Mouse (Mus musculus): ENCODE results near the gene Serpinh1. TPM values are rescaled to one million over a fixed set of nuclear protein-coding genes. Genes with fewer than 3 reads are reported as not detected.
A peak's percentile ranks its signal among the peaks of the same experiment; 100 is the strongest.
"Not testable (repeated sequence)": the region's sequence is repeated elsewhere in the genome, so short reads cannot be mapped to it uniquely, and the experiment has no call there.

The Serpinh1 gene
- total RNA-seq, 4 experiments from 2014 or later, result 16.8 to 24.1 (median 21.3) TPM

GRCm38 (mm10) chr7:99374325-99374724 is 21.3 kb upstream of the Serpinh1 start:
- not testable (repeated sequence) for DNase-seq (ENCODE audit: low spot score in 2 of 2)

GRCm38 (mm10) chr7:99366716-99367115 is 13.7 kb upstream of the Serpinh1 start:
- DNase-seq (ENCODE audit: low spot score in 2 of 2), result no peak

GRCm38 (mm10) chr7:99365069-99365468 is 12.0 kb upstream of the Serpinh1 start:
- DNase-seq (ENCODE audit: low spot score in 2 of 2), result peak in 1 of 2 experiments; percentile 73

- DNase-seq (ENCODE audit: low spot score in 2 of 2), result no peak
Measured at GRCm38 (mm10) chr7:99362137-99362536, 9.1 kb upstream of the Serpinh1 start.

- DNase-seq (ENCODE audit: low spot score in 2 of 2), result no peak
Measured at GRCm38 (mm10) chr7:99360803-99361414, 7.9 kb upstream of the Serpinh1 start.

GRCm38 (mm10) chr7:99360021-99360802 is 7.2 kb upstream of the Serpinh1 start:
- peak; percentile 65 to 76 for DNase-seq (ENCODE audit: low spot score in 2 of 2)

- DNase-seq (ENCODE audit: low spot score in 2 of 2), result no peak
Measured at GRCm38 (mm10) chr7:99358371-99358770, 5.3 kb upstream of the Serpinh1 start.

GRCm38 (mm10) chr7:99357201-99357600 is 4.2 kb upstream of the Serpinh1 start:
- no peak for DNase-seq (ENCODE audit: low spot score in 2 of 2)

GRCm38 (mm10) chr7:99356244-99356930 is 3.3 kb upstream of the Serpinh1 start:
- DNase-seq (ENCODE audit: low spot score in 2 of 2), result no peak

GRCm38 (mm10) chr7:99355731-99356131 is 2.7 kb upstream of the Serpinh1 start:
- DNase-seq (ENCODE audit: low spot score in 2 of 2), result peak; percentile 54 to 56

GRCm38 (mm10) chr7:99351802-99352517 is 1.1 kb downstream of the Serpinh1 start:
- DNase-seq (ENCODE audit: low spot score in 2 of 2), result no peak

- DNase-seq (ENCODE audit: low spot score in 2 of 2), result no peak
Measured at GRCm38 (mm10) chr7:99351104-99351801, 1.8 kb downstream of the Serpinh1 start.

- DNase-seq (ENCODE audit: low spot score in 2 of 2), result no peak
Measured at GRCm38 (mm10) chr7:99349782-99350720, 3.0 kb downstream of the Serpinh1 start.

GRCm38 (mm10) chr7:99348883-99349282 is 4.2 kb downstream of the Serpinh1 start:
- no peak for DNase-seq (ENCODE audit: low spot score in 2 of 2)

- DNase-seq (ENCODE audit: low spot score in 2 of 2), result no peak
Measured at GRCm38 (mm10) chr7:99347268-99347667, 5.8 kb downstream of the Serpinh1 start.

GRCm38 (mm10) chr7:99343577-99343976 is 9.5 kb downstream of the Serpinh1 start:
- no peak for DNase-seq (ENCODE audit: low spot score in 2 of 2)

GRCm38 (mm10) chr7:99340736-99341135 is 12.3 kb downstream of the Serpinh1 start:
- DNase-seq (ENCODE audit: low spot score in 2 of 2), result no peak

- DNase-seq (ENCODE audit: low spot score in 2 of 2), result peak; percentile 38 to 65
Measured at GRCm38 (mm10) chr7:99332774-99333480, 20.1 kb downstream of the Serpinh1 start.

- DNase-seq (ENCODE audit: low spot score in 2 of 2), result no peak
Measured at GRCm38 (mm10) chr7:99330012-99330411, 23.0 kb downstream of the Serpinh1 start.

Data from layer of hippocampus, adult 8-10 months (tissue).